Mouse (Mus musculus) small intestine, adult 2 months (tissue): ENCODE data around the gene Cald1.

Experiments
- CTCF ChIP-seq: fragments of 200-500 bp; IDR thresholded peaks from 2 replicates; pipeline ENCODE4 v1.5.1; 2012; ENCODE audit warnings: low read depth, mild to moderate bottlenecking, control low read depth, inconsistent platforms, low read length, moderate library complexity, mixed read lengths; ENCODE audit not compliant: insufficient replicate concordance, insufficient read length; ENCODE audit errors: extremely low read depth
- POLR2A ChIP-seq: fragments of 200-500 bp; IDR thresholded peaks from 2 replicates; pipeline ENCODE4 v1.6.1; 2012; ENCODE audit warnings: low read depth, mild to moderate bottlenecking, control low read depth, inconsistent platforms, low read length, moderate library complexity

- TF ChIP-seq CTCF = no peak
- TF ChIP-seq POLR2A = no peak
Observed at GRCm38 (mm10) chr6:34671355-34671754, 73.1 kb downstream of the Cald1 start.
